Mouse (Mus musculus): ENCODE measurements around the gene Fads3. TPM values are rescaled to one million over a fixed set of nuclear protein-coding genes. Genes with fewer than 3 reads are reported as not detected.

Gene Fads3
- total RNA-seq (2023), result 1 to 10 TPM; 2.0 to 5.5 TPM

GRCm38 (mm10) chr19:10041388-10042148 lies at the start of gene Fads3:
Gene Fads3, plus strand, starts transcription at chr19:10041569.

GRCm38 (mm10) chr19:10001206-10001969 lies 40.0 kb upstream of the Fads3 start, which contains the start of the genes Best1 and Rab3il1:
Gene Best1, minus strand, starts transcription at chr19:10001633.
Gene Rab3il1, plus strand, starts transcription at chr19:10001669.

GRCm38 (mm10) chr19:10101341-10102053 lies 60.1 kb downstream of the Fads3 start, which contains the start of gene Fads2:
Gene Fads2, minus strand, starts transcription at chr19:10101746.

Other genes starting within 250 kb of the Fads3 start
- not detected for gene Scgb2a2, start 194.0 kb upstream of the Fads3 start, total RNA-seq (2023)
- 100 to 1,000 TPM; 188 to 200 TPM for gene Incenp, start 142.0 kb upstream of the Fads3 start, total RNA-seq (2023)
- 1,000 to 10,000 TPM; 2,763 to 3,169 TPM for gene Fth1, start 61.0 kb upstream of the Fads3 start, total RNA-seq (2023)
- not detected for gene Best1, start 39.9 kb upstream of the Fads3 start, total RNA-seq (2023)
- 1 to 10 TPM; 5.0 to 9.6 TPM for gene Rab3il1, start 39.9 kb upstream of the Fads3 start, total RNA-seq (2023)
- gene Fads2, start 60.2 kb downstream of the Fads3 start, total RNA-seq (2023), result 1 to 10 TPM; 2.0 to 5.1 TPM
- 1 to 10 TPM; 8.3 to 9.4 TPM for gene Fads1, start 141.3 kb downstream of the Fads3 start, total RNA-seq (2023)
- 100 to 1,000 TPM; 104 to 110 TPM for gene Tmem258, start 162.4 kb downstream of the Fads3 start, total RNA-seq (2023)
- gene Fen1, start 162.6 kb downstream of the Fads3 start, total RNA-seq (2023), result 10 to 100 TPM; 39.5 to 42.6 TPM
- under 1 TPM in 1 of 2 experiments, not detected in 1; 0.11 TPM for gene Myrf, start 199.2 kb downstream of the Fads3 start, total RNA-seq (2023)